Mouse (Mus musculus) T-helper 2 cell (primary cell): Measurements from ENCODE around the gene Apopt1.

ENCODE experiments used
- in situ Hi-C: fragments of 300-600 bp; cut with MboI, MseI; formaldehyde crosslinking; loops from one replicate; pipeline ENCODE4 v1.15.1; 2025; ENCODE audit warnings: high pct_unique_total_duplicates

The Apopt1 gene

GRCm38 (mm10) chr12:111769816-111770577 lies 56.9 kb downstream of the Apopt1 start:
- in situ Hi-C loops, result no loop called here

GRCm38 (mm10) chr12:111770651-111771050 lies 57.6 kb downstream of the Apopt1 start:
- in situ Hi-C loops, result no loop called here

GRCm38 (mm10) chr12:111774156-111774555 lies 61.1 kb downstream of the Apopt1 start:
- in situ Hi-C loops, result no loop called here

- in situ Hi-C loops, result no loop called here
These were observed 61.8 kb downstream of the Apopt1 start for GRCm38 (mm10) chr12:111774845-111775244.

GRCm38 (mm10) chr12:111777919-111778318 lies 64.9 kb downstream of the Apopt1 start:
- in situ Hi-C loops, result no loop called here

GRCm38 (mm10) chr12:111779544-111779943 lies 66.5 kb downstream of the Apopt1 start:
- in situ Hi-C loops, result no loop called here

GRCm38 (mm10) chr12:111785174-111785573 lies 72.1 kb downstream of the Apopt1 start:
- in situ Hi-C loops, result no loop called here

- in situ Hi-C loops, result no loop called here
These were observed 74.0 kb downstream of the Apopt1 start for GRCm38 (mm10) chr12:111787015-111787414.

- in situ Hi-C loops, result no loop called here
These were observed 77.0 kb downstream of the Apopt1 start for GRCm38 (mm10) chr12:111790090-111790489.

GRCm38 (mm10) chr12:111790631-111791030 lies 77.6 kb downstream of the Apopt1 start:
- in situ Hi-C loops, result no loop called here

- in situ Hi-C loops, result no loop called here
These were observed 78.5 kb downstream of the Apopt1 start for GRCm38 (mm10) chr12:111791474-111792104.

GRCm38 (mm10) chr12:111794102-111794501 lies 81.0 kb downstream of the Apopt1 start:
- in situ Hi-C loops, result no loop called here

GRCm38 (mm10) chr12:111794526-111795179 lies 81.6 kb downstream of the Apopt1 start:
- in situ Hi-C loops, result no loop called here

- in situ Hi-C loops, result no loop called here
These were observed 82.3 kb downstream of the Apopt1 start for GRCm38 (mm10) chr12:111795180-111795895.

- in situ Hi-C loops, result no loop called here
These were observed 84.2 kb downstream of the Apopt1 start for GRCm38 (mm10) chr12:111797251-111797650.

- in situ Hi-C loops, result no loop called here
These were observed 85.4 kb downstream of the Apopt1 start for GRCm38 (mm10) chr12:111798493-111798892.

- in situ Hi-C loops, result loop anchor here (25.0 kb wide), 1 partner anchor 1887 kb away; no protein-coding TSS in a partner anchor
These were observed 87.6 kb downstream of the Apopt1 start for GRCm38 (mm10) chr12:111800459-111801183.

GRCm38 (mm10) chr12:111803538-111803937 lies 90.5 kb downstream of the Apopt1 start:
- in situ Hi-C loops, result loop anchor here (25.0 kb wide), 1 partner anchor 1884 kb away; no protein-coding TSS in a partner anchor
